19 mouse cellular contexts compared by ENCODE assay signal in the genomic region with DNA sequence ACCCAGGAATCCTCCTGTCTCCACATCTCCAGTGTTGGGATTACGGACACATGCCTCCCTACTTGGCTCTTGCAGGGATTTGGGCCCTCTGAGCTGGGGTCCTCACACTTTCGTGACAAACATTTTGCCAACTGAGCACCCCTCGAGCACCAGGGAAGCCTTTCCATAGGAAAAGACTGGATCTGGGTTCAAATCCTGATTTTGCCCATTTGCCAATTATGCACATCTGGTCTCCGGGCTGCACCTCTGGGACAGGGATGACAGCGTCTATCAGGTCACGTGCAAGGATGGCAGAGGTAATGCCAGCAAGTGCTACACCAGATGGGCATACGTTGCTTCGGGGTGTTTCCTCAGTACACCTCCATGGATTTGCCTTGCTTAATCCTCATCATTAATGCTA. TPM values are rescaled to one million over a fixed set of nuclear protein-coding genes. Genes with fewer than 3 reads are reported as not detected.
DNase-seq lines count a peak whose midpoint lies in the region; ATAC-seq lines count a peak whose summit lies in the region.
"Had no signal": no experiment of that assay in that cellular context is flagged by ENCODE, and none has a peak within 500 bp of the region (broad histone marks: within the 10 kb centered on the region; RNA-seq: fewer than 3 reads in every experiment).

No protein-coding gene starts in this region.

- ATAC-seq in heart, embryonic 12.5 days (ENCODE audit: insufficient number of reproducible peaks, low FRiP score), result no peak
- ATAC-seq: activated CD4-positive, CD25-positive, alpha-beta regulatory T cell, adult 4 months; CD4-positive, CD25-positive, alpha-beta regulatory T cell, adult 4 months; Patski had no signal

- no peaks in the 10 kb centered on the region for H3K9me3 ChIP-seq in heart, embryonic 10.5 days
- 0 out of 2 replicates have a peak, but pooled peaks cover 2% of the 10 kb centered on the region for H3K9me3 ChIP-seq in heart, embryonic 12.5 days (replicated peaks)
- H3K9me3 ChIP-seq: G1E had no signal

- no peaks in the 10 kb centered on the region; the same call in 1 of the 2 replicates for H3K27me3 ChIP-seq in heart, embryonic 10.5 days (ENCODE audit: insufficient read depth, poor library complexity, severe bottlenecking)
- no peaks in the 10 kb centered on the region for H3K27me3 ChIP-seq in heart, embryonic 12.5 days (replicated peaks)
- H3K27me3 ChIP-seq: CH12.LX, Patski had no signal

- peak; percentile 74 for DNase-seq in heart, adult 11 months
- DNase-seq in heart, postnatal 4 days, result no peak
- DNase-seq in heart, embryonic 10.5 days (ENCODE audit: low spot score), result peak; percentile 74
- DNase-seq: adrenal gland, adult 2 months; adrenal gland, adult 8-10 months; adrenal gland, postnatal 10 days; adrenal gland, postnatal 14 days; adrenal gland, postnatal 25 days; adrenal gland, postnatal 36 days; B cell, adult 2 months; cerebellum, adult 11 months; cerebellum, adult 11-12 months; cerebellum, adult 18-20 months had no signal

- WGBS in heart, embryonic 10.5 days, result 85% methylated on average over 8 of the region's 8 CpGs
- 88% methylated on average over 8 of the region's 8 CpGs for WGBS in heart, embryonic 12.5 days

- no peak overlapping the region for H3K9ac ChIP-seq in heart, embryonic 12.5 days

- H3K36me3 ChIP-seq in heart, embryonic 10.5 days, result no peaks in the 10 kb centered on the region
- H3K36me3 ChIP-seq in heart, embryonic 12.5 days, result no peaks in the 10 kb centered on the region
- H3K36me3 ChIP-seq: G1E had no signal

- H3K4me3 ChIP-seq in heart, embryonic 10.5 days, result no peak overlapping the region
- H3K4me3 ChIP-seq in heart, embryonic 12.5 days, result no peak overlapping the region

- H3K27ac ChIP-seq in heart, embryonic 10.5 days, result no peak overlapping the region
- H3K27ac ChIP-seq in heart, embryonic 12.5 days (ENCODE audit: poor library complexity, severe bottlenecking), result no peak overlapping the region

- H3K4me1 ChIP-seq in heart, embryonic 10.5 days, result no peaks in the 10 kb centered on the region
- H3K4me1 ChIP-seq in heart, embryonic 12.5 days (replicated peaks), result 0 out of 2 replicates have a peak, but pooled peaks cover 5% of the 10 kb centered on the region

- no peak overlapping the region for H3K4me2 ChIP-seq in heart, embryonic 12.5 days

RNA-seq across cellular contexts. Expression of a gene that starts 23.7 kb away (rescaled TPM):
- total RNA-seq in heart, postnatal 4 days (2021), result 1 to 10 TPM; 7.6 TPM
- polyA plus RNA-seq in heart, embryonic 10.5 days (2016; fragmentation: Nextera tagmentation; extraction: Ambion mirVana), result 3.5 and 4.7 TPM in 2 replicates
- polyA plus RNA-seq in heart, embryonic 12.5 days (2016; fragmentation: Nextera tagmentation; extraction: Ambion mirVana), result 4.9 and 5.8 TPM in 2 replicates
